Mouse (Mus musculus): ENCODE measurements around the gene Rps6ka2. TPM values are rescaled to one million over a fixed set of nuclear protein-coding genes. Genes with fewer than 3 reads are reported as not detected.
A peak's percentile ranks its signal among the peaks of the same experiment; 100 is the strongest.
"Not testable (repeated sequence)": the region's sequence is repeated elsewhere in the genome, so short reads cannot be mapped to it uniquely, and the experiment has no call there.

Rps6ka2 gene
- polyA plus RNA-seq (2016; fragmentation: Nextera tagmentation; extraction: Ambion mirVana): 22.8 and 24.8 TPM in 2 replicates

- no peaks in the 10 kb centered on the region; the same call in 1 of the 2 replicates for H3K27me3 ChIP-seq
- H3K9me3 ChIP-seq: no peaks in the 10 kb centered on the region
- H3K4me2 ChIP-seq: peak within 1 kb of the TSS; percentile 81
- peak within 1 kb of the TSS; percentile 84 for H3K9ac ChIP-seq (replicated peaks)
- ATAC-seq (ENCODE audit: insufficient number of reproducible peaks, insufficient read depth, low FRiP score, low TSS enrichment, low read depth): peak; percentile 99
- no peaks in the 10 kb centered on the region for H3K36me3 ChIP-seq
- peak within 1 kb of the TSS; percentile 82 for H3K4me3 ChIP-seq (replicated peaks)
- peak within 1 kb of the TSS; percentile 80 for H3K27ac ChIP-seq
- peaks cover 30% of the 10 kb centered on the region for H3K4me1 ChIP-seq (replicated peaks)
- WGBS: under 1% methylated on average over 56 of the region's 56 CpGs
Observed at GRCm38 (mm10) chr17:7169627-7170303, at the start of gene Rps6ka2. Gene Rps6ka2, plus strand, starts transcription at chr17:7170115.

GRCm38 (mm10) chr17:7120835-7121234 lies 49.1 kb upstream of the Rps6ka2 start:
- not testable (repeated sequence) for H3K36me3 ChIP-seq; H3K27ac ChIP-seq; ATAC-seq (ENCODE audit: insufficient number of reproducible peaks, insufficient read depth, low FRiP score, low TSS enrichment, low read depth); H3K4me3 ChIP-seq (replicated peaks); H3K4me2 ChIP-seq; H3K4me1 ChIP-seq (replicated peaks); H3K9me3 ChIP-seq; H3K27me3 ChIP-seq; H3K9ac ChIP-seq (replicated peaks)
- 91% methylated on average over 3 of the region's 3 CpGs for WGBS

- not testable (repeated sequence) for H3K36me3 ChIP-seq; ATAC-seq (ENCODE audit: insufficient number of reproducible peaks, insufficient read depth, low FRiP score, low TSS enrichment, low read depth)
- 80% methylated on average over 11 of the region's 11 CpGs for WGBS
Observed at GRCm38 (mm10) chr17:7122554-7122953, 47.4 kb upstream of the Rps6ka2 start.

GRCm38 (mm10) chr17:7126475-7126874 lies 43.4 kb upstream of the Rps6ka2 start:
- not testable (repeated sequence) for H3K27ac ChIP-seq; H3K4me2 ChIP-seq; H3K4me1 ChIP-seq (replicated peaks); H3K36me3 ChIP-seq; H3K4me3 ChIP-seq (replicated peaks); ATAC-seq (ENCODE audit: insufficient number of reproducible peaks, insufficient read depth, low FRiP score, low TSS enrichment, low read depth); H3K9ac ChIP-seq (replicated peaks); H3K27me3 ChIP-seq; H3K9me3 ChIP-seq
- WGBS: 80% methylated on average over 10 of the region's 10 CpGs

More at GRCm38 (mm10) chr17:7122554-7122953, 47.4 kb upstream of the Rps6ka2 start:
- H3K9me3 ChIP-seq; H3K27me3 ChIP-seq; H3K4me3 ChIP-seq (replicated peaks); H3K4me1 ChIP-seq (replicated peaks); H3K27ac ChIP-seq; H3K9ac ChIP-seq (replicated peaks); H3K4me2 ChIP-seq: not testable (repeated sequence)

- H3K27ac ChIP-seq; H3K4me3 ChIP-seq (replicated peaks); ATAC-seq (ENCODE audit: insufficient number of reproducible peaks, insufficient read depth, low FRiP score, low TSS enrichment, low read depth); H3K9me3 ChIP-seq; H3K36me3 ChIP-seq; H3K4me1 ChIP-seq (replicated peaks); H3K27me3 ChIP-seq; H3K4me2 ChIP-seq; H3K9ac ChIP-seq (replicated peaks): not testable (repeated sequence)
- WGBS: no CpG with 5 or more reads among the region's 7 CpGs
Observed at GRCm38 (mm10) chr17:7134002-7134401, 35.9 kb upstream of the Rps6ka2 start.

- H3K4me3 ChIP-seq (replicated peaks); H3K27me3 ChIP-seq; ATAC-seq (ENCODE audit: insufficient number of reproducible peaks, insufficient read depth, low FRiP score, low TSS enrichment, low read depth); H3K4me1 ChIP-seq (replicated peaks); H3K9ac ChIP-seq (replicated peaks); H3K4me2 ChIP-seq; H3K27ac ChIP-seq; H3K36me3 ChIP-seq; H3K9me3 ChIP-seq: not testable (repeated sequence)
- 90% methylated on average over 7 of the region's 8 CpGs for WGBS
Observed at GRCm38 (mm10) chr17:7135277-7135676, 34.6 kb upstream of the Rps6ka2 start.

GRCm38 (mm10) chr17:7138186-7138925 lies 31.6 kb upstream of the Rps6ka2 start:
- no peak overlapping the region for H3K4me2 ChIP-seq
- no peaks in the 10 kb centered on the region for H3K36me3 ChIP-seq
- H3K27me3 ChIP-seq: no peaks in the 10 kb centered on the region
- H3K9ac ChIP-seq (replicated peaks): no peak overlapping the region
- no peak overlapping the region for H3K27ac ChIP-seq
- H3K4me3 ChIP-seq (replicated peaks): no peak overlapping the region
- H3K9me3 ChIP-seq: no peaks in the 10 kb centered on the region
- 0 out of 2 replicates have a peak, but pooled peaks cover 4% of the 10 kb centered on the region for H3K4me1 ChIP-seq (replicated peaks)
- ATAC-seq (ENCODE audit: insufficient number of reproducible peaks, insufficient read depth, low FRiP score, low TSS enrichment, low read depth): no peak
- WGBS: 81% methylated on average over 21 of the region's 21 CpGs

GRCm38 (mm10) chr17:7140399-7141174 lies 29.3 kb upstream of the Rps6ka2 start:
- Histone ChIP-seq H3K9ac (replicated peaks) (no peak overlapping the region), H3K36me3 (no peaks in the 10 kb centered on the region), H3K4me3 (replicated peaks) (no peak overlapping the region), H3K27me3 (no peaks in the 10 kb centered on the region), H3K4me1 (replicated peaks) (0 out of 2 replicates have a peak, but pooled peaks cover 4% of the 10 kb centered on the region), H3K27ac (no peak overlapping the region), H3K4me2 (no peak overlapping the region), H3K9me3 (no peaks in the 10 kb centered on the region)
- 74% methylated on average over 10 of the region's 10 CpGs for WGBS
- no peak for ATAC-seq (ENCODE audit: insufficient number of reproducible peaks, insufficient read depth, low FRiP score, low TSS enrichment, low read depth)

GRCm38 (mm10) chr17:7142367-7142766 lies 27.5 kb upstream of the Rps6ka2 start:
- H3K27ac ChIP-seq: no peak overlapping the region
- no peaks in the 10 kb centered on the region for H3K9me3 ChIP-seq
- peaks cover 4% of the 10 kb centered on the region; the same call in 1 of the 2 replicates for H3K27me3 ChIP-seq
- 0 out of 2 replicates have a peak, but pooled peaks cover 4% of the 10 kb centered on the region for H3K4me1 ChIP-seq (replicated peaks)
- no peak overlapping the region for H3K9ac ChIP-seq (replicated peaks)
- no peaks in the 10 kb centered on the region for H3K36me3 ChIP-seq
- no peak for ATAC-seq (ENCODE audit: insufficient number of reproducible peaks, insufficient read depth, low FRiP score, low TSS enrichment, low read depth)
- H3K4me2 ChIP-seq: no peak overlapping the region
- H3K4me3 ChIP-seq (replicated peaks): no peak overlapping the region
- WGBS: 52% methylated on average over 4 of the region's 4 CpGs

GRCm38 (mm10) chr17:7143885-7144518 lies 25.9 kb upstream of the Rps6ka2 start:
- H3K9me3 ChIP-seq: no peaks in the 10 kb centered on the region
- H3K36me3 ChIP-seq: no peaks in the 10 kb centered on the region
- no peak overlapping the region for H3K9ac ChIP-seq (replicated peaks)
- peaks cover 4% of the 10 kb centered on the region; the same call in 1 of the 2 replicates for H3K27me3 ChIP-seq
- no peak for ATAC-seq (ENCODE audit: insufficient number of reproducible peaks, insufficient read depth, low FRiP score, low TSS enrichment, low read depth)
- H3K27ac ChIP-seq: no peak overlapping the region
- no peak overlapping the region for H3K4me2 ChIP-seq
- H3K4me3 ChIP-seq (replicated peaks): no peak overlapping the region
- H3K4me1 ChIP-seq (replicated peaks): 0 out of 2 replicates have a peak, but pooled peaks cover 4% of the 10 kb centered on the region
- WGBS: 87% methylated on average over 7 of the region's 7 CpGs
